In the genomic region with DNA sequence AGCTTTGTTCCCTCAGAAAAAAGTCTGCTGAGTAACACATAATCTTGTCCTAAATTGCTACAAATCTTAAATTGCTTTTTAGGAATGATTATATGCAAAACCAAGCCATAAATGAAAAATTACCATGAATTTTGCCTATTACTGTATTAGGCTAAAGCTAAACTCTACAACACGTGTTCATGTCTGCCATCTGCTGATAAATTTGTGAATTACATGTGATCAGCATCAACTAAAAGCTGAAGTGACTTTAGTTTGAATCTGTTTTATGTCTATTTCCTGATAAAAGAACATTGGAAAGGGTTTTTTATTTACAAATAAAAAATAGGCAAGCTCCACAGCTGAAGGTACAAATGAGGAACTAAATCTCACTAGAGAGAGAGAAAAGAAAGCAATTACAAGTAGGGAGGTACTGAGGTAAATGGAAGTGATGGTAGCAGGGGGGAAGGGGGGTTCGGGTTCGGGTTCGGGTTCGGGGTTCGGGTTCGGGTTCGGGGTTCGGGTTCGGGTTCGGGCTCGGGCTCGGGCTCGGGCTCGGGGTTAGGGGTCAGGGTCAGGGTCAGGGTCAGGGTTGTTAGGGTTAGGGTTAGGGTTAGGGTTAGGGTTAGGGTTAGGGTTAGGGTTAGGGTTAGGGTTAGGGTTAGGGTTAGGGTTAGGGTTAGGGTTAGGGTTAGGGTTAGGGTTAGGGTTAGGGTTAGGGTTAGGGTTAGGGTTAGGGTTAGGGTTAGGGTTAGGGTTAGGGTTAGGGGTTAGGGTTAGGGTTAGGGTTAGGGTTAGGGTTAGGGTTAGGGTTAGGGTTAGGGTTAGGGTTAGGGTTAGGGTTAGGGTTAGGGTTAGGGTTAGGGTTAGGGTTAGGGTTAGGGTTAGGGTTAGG, we compare ENCODE assay signal across 8 mouse cellular contexts.
DNase-seq lines count a peak whose midpoint lies in the region; ATAC-seq and TF ChIP-seq lines count a peak whose summit lies in the region.
"Not testable (repeated sequence)": the region's sequence is repeated elsewhere in the genome, so short reads cannot be mapped to it uniquely, and the experiment has no call there.

No protein-coding gene starts in this region.

- peak; percentile 43 for DNase-seq in Muller cell, postnatal 12 days (ENCODE audit: inconsistent ontology term)
- DNase-seq in cerebellum, adult 9-11 months, result peak; percentile 66
- DNase-seq in frontal cortex, adult 2 months (ENCODE audit: extremely low spot score in 1 of 2, low spot score in 1 of 2), result peak; percentile 38 to 87
- peak; percentile 79 for DNase-seq in induced T-regulatory cell, adult 2 months (ENCODE audit: low read depth)
- DNase-seq in left cerebral cortex, adult 2 months (ENCODE audit: extremely low spot score in 1 of 2, low spot score in 2 of 2), result peak; percentile 70 to 71
- DNase-seq in right cerebral cortex, postnatal 36 days (ENCODE audit: low spot score in 2 of 2), result peak; percentile 11 to 41
- peak; percentile 73 to 92 for DNase-seq in urinary bladder, postnatal 36 days (ENCODE audit: low spot score in 2 of 2)

- ATAC-seq in megakaryocyte-erythroid progenitor cell, adult 5-6 weeks (replicated peaks; ENCODE audit: low FRiP score, low TSS enrichment, poor library complexity, severe bottlenecking), result peak; percentile 90

- TF ChIP-seq CTCF in left cerebral cortex, adult 2 months (IDR thresholded peaks at IDR 0.05), result peak; percentile 71

- not testable (repeated sequence) for H3K4me3 ChIP-seq in left cerebral cortex, adult 2 months

- H3K27ac ChIP-seq in left cerebral cortex, adult 2 months, result not testable (repeated sequence)

- intact Hi-C loops in left cerebral cortex, adult 2 months (cut with DNase I), result not testable (repeated sequence)

Comparison
In these comparisons a context has a peak if more than half of its experiments do, and no peak if none do; other contexts are left out.
1. DNase-seq: peak in every context shown above with its lines; median percentile 82 in urinary bladder, postnatal 36 days; 79 in induced T-regulatory cell, adult 2 months; 70 in left cerebral cortex, adult 2 months; 66 in cerebellum, adult 9-11 months; 62 in frontal cortex, adult 2 months; 43 in Muller cell, postnatal 12 days; 26 in right cerebral cortex, postnatal 36 days.